Mouse (Mus musculus): ENCODE measurements around the gene Anapc13. TPM values are rescaled to one million over a fixed set of nuclear protein-coding genes. Genes with fewer than 3 reads are reported as not detected.
A peak's percentile ranks its signal among the peaks of the same experiment; 100 is the strongest.

Gene Anapc13
- 100 to 1,000 TPM; 282 to 299 TPM for total RNA-seq (2021)
- long read RNA-seq, experiment 1, transcript Anapc13-204 (3 exons, 589 nt), result major isoform, 53 of 57 reads
- long read RNA-seq, experiment 1, partial matches to known transcripts, result 0 of 57 reads
- long read RNA-seq, experiment 1, other reads (novel, unspliced or antisense), result 0 of 57 reads
- long read RNA-seq, experiment 2, transcript Anapc13-204 (3 exons, 589 nt), result major isoform, 68 of 73 reads
- long read RNA-seq, experiment 2, partial matches to known transcripts, result 1 of 73 reads
- long read RNA-seq, experiment 2, other reads (novel, unspliced or antisense), result 0 of 73 reads

GRCm38 (mm10) chr9:102625983-102626838 is at the start of gene Anapc13, which contains the start of gene Cep63:
Anapc13 (plus strand) TSS chr9:102626296.
Cep63 (minus strand) TSS chr9:102626534.
- intact Hi-C loops (cut with DNase I), result loop anchor here (10.0 kb wide), 1 partner anchor 679 kb away; the partner anchor contains the start of genes 1300017J02Rik and Topbp1
- DNase-seq, result peak; percentile 98

- DNase-seq, result no peak
- intact Hi-C loops (cut with DNase I), result no loop called here
Measured at GRCm38 (mm10) chr9:102577480-102577879, 48.6 kb upstream of the Anapc13 start.

GRCm38 (mm10) chr9:102581921-102582469 is 44.1 kb upstream of the Anapc13 start:
- intact Hi-C loops (cut with DNase I), result no loop called here
- DNase-seq, result no peak

- DNase-seq, result no peak
- intact Hi-C loops (cut with DNase I), result no loop called here
Measured at GRCm38 (mm10) chr9:102587347-102587746, 38.7 kb upstream of the Anapc13 start.

- DNase-seq, result no peak
- intact Hi-C loops (cut with DNase I), result no loop called here
Measured at GRCm38 (mm10) chr9:102594667-102595393, 31.3 kb upstream of the Anapc13 start.

- intact Hi-C loops (cut with DNase I), result no loop called here
- DNase-seq, result no peak
Measured at GRCm38 (mm10) chr9:102595662-102596436, 30.2 kb upstream of the Anapc13 start.

- intact Hi-C loops (cut with DNase I), result no loop called here
- no peak for DNase-seq
Measured at GRCm38 (mm10) chr9:102601187-102601586, 24.9 kb upstream of the Anapc13 start.

- DNase-seq, result no peak
- intact Hi-C loops (cut with DNase I), result no loop called here
Measured at GRCm38 (mm10) chr9:102601666-102602065, 24.4 kb upstream of the Anapc13 start.

- DNase-seq, result no peak
- intact Hi-C loops (cut with DNase I), result no loop called here
Measured at GRCm38 (mm10) chr9:102605162-102605561, 20.9 kb upstream of the Anapc13 start.

- intact Hi-C loops (cut with DNase I), result no loop called here
Measured at GRCm38 (mm10) chr9:102607471-102607870, 18.6 kb upstream of the Anapc13 start.

GRCm38 (mm10) chr9:102609221-102609620 is 16.9 kb upstream of the Anapc13 start:
- DNase-seq, result peak in 1 of 2 experiments; percentile 27
- intact Hi-C loops (cut with DNase I), result no loop called here

More at GRCm38 (mm10) chr9:102607471-102607870, 18.6 kb upstream of the Anapc13 start:
- no peak for DNase-seq

- intact Hi-C loops (cut with DNase I), result no loop called here
- DNase-seq, result no peak
Measured at GRCm38 (mm10) chr9:102615071-102615470, 11.0 kb upstream of the Anapc13 start.

GRCm38 (mm10) chr9:102616267-102616666 is 9.8 kb upstream of the Anapc13 start:
- no peak for DNase-seq
- intact Hi-C loops (cut with DNase I), result no loop called here

- DNase-seq, result no peak
- intact Hi-C loops (cut with DNase I), result loop anchor here (10.0 kb wide), 1 partner anchor 683 kb away; the partner anchor contains the start of genes 1300017J02Rik and Topbp1
Measured at GRCm38 (mm10) chr9:102621385-102621784, 4.7 kb upstream of the Anapc13 start.

- peak; percentile 39 to 64 for DNase-seq
- intact Hi-C loops (cut with DNase I), result loop anchor here (10.0 kb wide), 1 partner anchor 682 kb away; the partner anchor contains the start of genes 1300017J02Rik and Topbp1
Measured at GRCm38 (mm10) chr9:102622192-102622857, 3.8 kb upstream of the Anapc13 start.

GRCm38 (mm10) chr9:102622876-102623275 is 3.2 kb upstream of the Anapc13 start:
- intact Hi-C loops (cut with DNase I), result loop anchor here (10.0 kb wide), 1 partner anchor 682 kb away; the partner anchor contains the start of genes 1300017J02Rik and Topbp1
- DNase-seq, result no peak

GRCm38 (mm10) chr9:102623581-102623980 is 2.5 kb upstream of the Anapc13 start:
- intact Hi-C loops (cut with DNase I), result loop anchor here (10.0 kb wide), 1 partner anchor 681 kb away; the partner anchor contains the start of genes 1300017J02Rik and Topbp1
- DNase-seq, result no peak

GRCm38 (mm10) chr9:102625401-102625982 is 604 bp upstream of the Anapc13 start:
- intact Hi-C loops (cut with DNase I), result loop anchor here (10.0 kb wide), 1 partner anchor 679 kb away; the partner anchor contains the start of genes 1300017J02Rik and Topbp1
- DNase-seq, result no peak
